Mouse (Mus musculus) B cell, adult (primary cell): ENCODE data around the gene Olfr867. TPM values are rescaled to one million over a fixed set of nuclear protein-coding genes. Genes with fewer than 3 reads are reported as not detected.

Experiments
- total RNA-seq: library from RNA; stranded (reverse); gene quantifications from 4 replicates; pipeline ENCODE4 v1.2.4, GENCODE M21; 2023; ENCODE audit not compliant: inconsistent age

Gene Olfr867
- total RNA-seq: not detected in 4 replicates

GRCm38 (mm10) chr9:20057462-20057861 lies at the start of gene Olfr867:
Gene Olfr867, minus strand, starts transcription at chr9:20057562.

DNA sequence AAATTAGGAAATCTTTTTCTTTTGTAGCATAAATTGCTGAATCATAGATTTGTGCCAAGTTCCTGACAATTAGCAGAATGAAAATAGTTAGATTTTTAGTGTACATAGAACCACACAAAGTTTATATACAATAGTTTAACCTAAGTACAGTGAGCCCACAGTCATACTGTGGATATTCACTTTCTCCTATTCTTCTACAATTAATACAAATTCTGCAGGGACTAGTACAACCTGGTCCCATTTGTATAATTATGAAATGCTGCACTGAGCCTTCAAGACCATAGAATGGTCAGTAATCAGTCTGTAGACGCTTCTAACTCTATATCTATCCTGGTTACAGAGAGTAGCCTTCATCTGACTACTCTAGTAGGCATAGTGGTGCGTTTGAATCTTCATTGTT lies 41.0 kb upstream of the Olfr867 start, which contains the start of gene Olfr868:
Gene Olfr868 (plus strand): TSS at position 301 of the 400 bp plus-strand sequence.

GRCm38 (mm10) chr9:20027935-20028334 lies 29.4 kb downstream of the Olfr867 start, which contains the start of gene Olfr866:
Gene Olfr866, minus strand, starts transcription at chr9:20028035.

Other genes starting within 250 kb of the Olfr867 start
- not detected in 4 replicates for gene Olfr860, start 207.8 kb downstream of the Olfr867 start, total RNA-seq
- not detected in 4 replicates for gene Olfr862, start 169.6 kb downstream of the Olfr867 start, total RNA-seq
- 0.10 TPM in 1 of 4 replicates, not detected in the others for gene Olfr77, start 140.7 kb downstream of the Olfr867 start, total RNA-seq
- not detected in 4 replicates for gene Olfr866, start 29.5 kb downstream of the Olfr867 start, total RNA-seq
- gene Olfr868, start 41.1 kb upstream of the Olfr867 start, total RNA-seq: not detected in 4 replicates
- gene Olfr869, start 71.4 kb upstream of the Olfr867 start, total RNA-seq: not detected in 4 replicates
- not detected in 4 replicates for gene Olfr870, start 116.5 kb upstream of the Olfr867 start, total RNA-seq
- gene Olfr871, start 154.6 kb upstream of the Olfr867 start, total RNA-seq: not detected in 4 replicates
- not detected in 4 replicates for gene Olfr872, start 179.6 kb upstream of the Olfr867 start, total RNA-seq
- 0.24 TPM in 1 of 4 replicates, not detected in the others for gene Olfr39, start 224.8 kb upstream of the Olfr867 start, total RNA-seq
- not detected in 4 replicates for gene Olfr873, start 241.0 kb upstream of the Olfr867 start, total RNA-seq